ENCODE assay signal across 27 mouse cellular contexts in genomic region chr8:127829659-127830058, GRCm38 (mm10).
DNase-seq lines count a peak whose midpoint lies in the region; ATAC-seq and TF ChIP-seq lines count a peak whose summit lies in the region.
"Had no signal": no experiment of that assay in that cellular context is flagged by ENCODE, and none has a peak within 500 bp of the region (broad histone marks: within the 10 kb centered on the region; RNA-seq: fewer than 3 reads in every experiment).

No protein-coding gene starts in this region.

- TF ChIP-seq EP300 in CH12.LX (IDR thresholded peaks at IDR 0.05; ENCODE audit: low read length), result peak; percentile 60; the same call in 1 of the 2 replicates

- H3K9me3 ChIP-seq in CH12.LX (replicated peaks; ENCODE audit: low read length), result no peaks in the 10 kb centered on the region
- no peaks in the 10 kb centered on the region for H3K9me3 ChIP-seq in forebrain, embryonic 10.5 days
- no peaks in the 10 kb centered on the region for H3K9me3 ChIP-seq in forebrain, embryonic 11.5 days (ENCODE audit: control insufficient read depth, low read length)
- H3K9me3 ChIP-seq: embryonic facial prominence, embryonic 10.5 days; embryonic facial prominence, embryonic 13.5 days; heart, embryonic 12.5 days; heart, embryonic 15.5 days; hindbrain, embryonic 10.5 days; hindbrain, embryonic 13.5 days; intestine, embryonic 15.5 days had no signal

- no peak for TF ChIP-seq POLR2A in CH12.LX (IDR thresholded peaks at IDR 0.05; ENCODE audit: low read depth, low read length)

- H3K36me3 ChIP-seq in CH12.LX (replicated peaks in 1 of 2; ENCODE audit: control insufficient read depth in 1 of 2, insufficient read depth in 1 of 2, low read length in 1 of 2), result no peaks in the 10 kb centered on the region
- H3K36me3 ChIP-seq in splenic B cell, adult 2 months (ENCODE audit: control insufficient read depth, insufficient read depth, low read length, poor library complexity, severe bottlenecking), result no peaks in the 10 kb centered on the region
- no peaks in the 10 kb centered on the region for H3K36me3 ChIP-seq in forebrain, embryonic 10.5 days (replicated peaks)
- H3K36me3 ChIP-seq in forebrain, embryonic 11.5 days (ENCODE audit: control insufficient read depth, insufficient read depth, low read length), result no peaks in the 10 kb centered on the region
- H3K36me3 ChIP-seq: embryonic facial prominence, embryonic 10.5 days; embryonic facial prominence, embryonic 13.5 days; heart, embryonic 12.5 days; heart, embryonic 15.5 days; hindbrain, embryonic 10.5 days; hindbrain, embryonic 13.5 days; intestine, embryonic 15.5 days had no signal

- 92% methylated on average over 1 of the region's 1 CpGs for WGBS in forebrain, embryonic 10.5 days
- WGBS in forebrain, embryonic 11.5 days, result 80% methylated on average over 1 of the region's 1 CpGs

- TF ChIP-seq RAD21 in CH12.LX (IDR thresholded peaks at IDR 0.05; ENCODE audit: low read depth, low read length), result no peak

- peak; percentile 41 for DNase-seq in CH12.LX (ENCODE audit: extremely low read depth)
- DNase-seq in splenic B cell, adult 2 months (ENCODE audit: low read depth, low spot score), result peak; percentile 21
- DNase-seq in forebrain, embryonic 10.5 days (ENCODE audit: extremely low spot score, low spot score), result no peak
- DNase-seq in right cerebral cortex, postnatal 14 days, result no peak
- no peak for DNase-seq in forebrain, embryonic 11.5 days (ENCODE audit: low spot score)
- DNase-seq: adrenal gland, adult 2 months; adrenal gland, postnatal 14 days; B cell, adult 2 months; cerebellum, adult 18-20 months; cerebellum, adult 9-10 months; cerebellum, postnatal 14 days; forebrain, postnatal 0 days; heart, adult 18-20 months; heart, postnatal 10 days; heart, postnatal 36 days had no signal

- no peaks in the 10 kb centered on the region for H3K79me2 ChIP-seq in CH12.LX (replicated peaks; ENCODE audit: control insufficient read depth, extremely low read depth, insufficient read depth, poor library complexity, severe bottlenecking)

- no peak overlapping the region for H3K4me2 ChIP-seq in CH12.LX (ENCODE audit: insufficient read depth, low read depth, poor library complexity, severe bottlenecking)
- no peak overlapping the region for H3K4me2 ChIP-seq in forebrain, embryonic 11.5 days (ENCODE audit: low read depth, low read length, severe bottlenecking)
- H3K4me2 ChIP-seq: embryonic facial prominence, embryonic 13.5 days; heart, embryonic 12.5 days; heart, embryonic 15.5 days; hindbrain, embryonic 13.5 days; intestine, embryonic 15.5 days had no signal

- no peak overlapping the region for H3K9ac ChIP-seq in CH12.LX (ENCODE audit: insufficient read depth, low read depth)
- H3K9ac ChIP-seq in forebrain, embryonic 11.5 days (ENCODE audit: low read length), result no peak overlapping the region
- H3K9ac ChIP-seq: embryonic facial prominence, embryonic 13.5 days; forebrain, postnatal 0 days; heart, embryonic 12.5 days; heart, embryonic 15.5 days; hindbrain, embryonic 13.5 days; intestine, embryonic 15.5 days had no signal

- 0 out of 2 replicates have a peak, but pooled peaks have one; percentile 22 for ATAC-seq in common myeloid progenitor, adult 5-6 weeks (replicated peaks; ENCODE audit: low read depth, poor library complexity, severe bottlenecking)
- ATAC-seq in megakaryocyte, adult 5-6 weeks (ENCODE audit: poor library complexity, severe bottlenecking), result peak; percentile 80
- ATAC-seq in forebrain, embryonic 11.5 days (replicated peaks; ENCODE audit: low FRiP score), result no peak
- ATAC-seq: forebrain, embryonic 14.5 days; forebrain, postnatal 0 days; hindbrain, embryonic 16.5 days; intestine, embryonic 15.5 days had no signal

- H3K27ac ChIP-seq in CH12.LX (ENCODE audit: insufficient read depth, low read depth), result no peak overlapping the region
- no peak overlapping the region for H3K27ac ChIP-seq in forebrain, embryonic 10.5 days
- no peak overlapping the region for H3K27ac ChIP-seq in forebrain, embryonic 11.5 days (ENCODE audit: low read depth, low read length)
- H3K27ac ChIP-seq: embryonic facial prominence, embryonic 10.5 days; embryonic facial prominence, embryonic 13.5 days; heart, embryonic 15.5 days; hindbrain, embryonic 10.5 days; hindbrain, embryonic 13.5 days; intestine, embryonic 15.5 days had no signal

- no peak overlapping the region for H3K4me3 ChIP-seq in CH12.LX (replicated peaks in 1 of 3; ENCODE audit: low read depth in 2 of 3, low read length in 2 of 3, poor library complexity in 1 of 3)
- H3K4me3 ChIP-seq in forebrain, embryonic 10.5 days, result no peak overlapping the region
- no peak overlapping the region for H3K4me3 ChIP-seq in forebrain, embryonic 11.5 days (ENCODE audit: low read depth, low read length)
- H3K4me3 ChIP-seq: embryonic facial prominence, embryonic 10.5 days; embryonic facial prominence, embryonic 13.5 days; erythroblast, embryonic 14.5 days; heart, embryonic 12.5 days; heart, embryonic 15.5 days; hindbrain, embryonic 10.5 days; hindbrain, embryonic 13.5 days; intestine, embryonic 15.5 days had no signal

- dilution Hi-C loops in CH12.LX (cut with MboI; ENCODE audit: extremely low pct_ligation_motif_present, extremely low pct_unique_long_range_greater_than_20kb, low sequenced_read_pairs), result no loop called here

- H3K27me3 ChIP-seq in CH12.LX (replicated peaks), result no peaks in the 10 kb centered on the region
- no peaks in the 10 kb centered on the region; the same call in 1 of the 2 replicates for H3K27me3 ChIP-seq in splenic B cell, adult 2 months (ENCODE audit: control insufficient read depth, insufficient read depth, low read length, poor library complexity, severe bottlenecking)
- no peaks in the 10 kb centered on the region for H3K27me3 ChIP-seq in forebrain, embryonic 10.5 days (ENCODE audit: poor library complexity, severe bottlenecking)
- no peaks in the 10 kb centered on the region for H3K27me3 ChIP-seq in forebrain, embryonic 11.5 days (ENCODE audit: control insufficient read depth, insufficient read depth, low read length)
- H3K27me3 ChIP-seq: embryonic facial prominence, embryonic 13.5 days; heart, embryonic 12.5 days; heart, embryonic 15.5 days; hindbrain, embryonic 13.5 days; intestine, embryonic 15.5 days had no signal

- in situ Hi-C loops in CH12.LX (cut with MboI; ENCODE audit: low pct_ligation_motif_present, low pct_unique_long_range_greater_than_20kb, low sequenced_read_pairs), result loop anchor here (10.0 kb wide), 1 partner anchor 665 kb away; no protein-coding TSS in a partner anchor

- TF ChIP-seq CTCF in CH12.LX (conservative IDR thresholded peaks at IDR 0.05 in 1 of 2, IDR thresholded peaks at IDR 0.05 in 1 of 2; ENCODE audit: low read depth in 2 of 2, low read length in 2 of 2), result no peak

- H3K4me1 ChIP-seq in CH12.LX (ENCODE audit: control insufficient read depth in 1 of 2, insufficient read depth in 2 of 2), result peaks cover 9 to 23% of the 10 kb centered on the region in 2 experiments; a peak in 3 of 4 replicates
- H3K4me1 ChIP-seq in forebrain, embryonic 10.5 days, result no peaks in the 10 kb centered on the region
- no peaks in the 10 kb centered on the region for H3K4me1 ChIP-seq in forebrain, embryonic 11.5 days (replicated peaks; ENCODE audit: control insufficient read depth, insufficient read depth, low read length)
- H3K4me1 ChIP-seq: embryonic facial prominence, embryonic 10.5 days; heart, embryonic 12.5 days; heart, embryonic 15.5 days; hindbrain, embryonic 10.5 days; hindbrain, embryonic 13.5 days; intestine, embryonic 15.5 days had no signal

TF ChIP-seq in CH12.LX, 34 proteins besides CTCF, POLR2A, EP300 and RAD21 (continues in another document):
- TF ChIP-seq SMC3 (IDR thresholded peaks at IDR 0.05; ENCODE audit: low read depth, low read length), result no peak
- TF ChIP-seq TCF12 (IDR thresholded peaks at IDR 0.05; ENCODE audit: low read depth, low read length), result no peak
- TF ChIP-seq ZKSCAN1 (IDR thresholded peaks at IDR 0.05; ENCODE audit: borderline replicate concordance, low read depth, low read length), result no peak
- TF ChIP-seq MAFK (IDR thresholded peaks at IDR 0.05; ENCODE audit: insufficient replicate concordance, low read length), result no peak
- 0 out of 2 replicates have a peak, but pooled peaks have one; percentile 15 for TF ChIP-seq JUN (IDR thresholded peaks at IDR 0.05; ENCODE audit: insufficient read depth, low read depth, low read length)
- no peak for TF ChIP-seq MAZ (IDR thresholded peaks at IDR 0.05; ENCODE audit: low read depth, low read length)
- no peak for TF ChIP-seq POLR2AphosphoS2 (IDR thresholded peaks at IDR 0.05; ENCODE audit: low read depth, low read length)
- TF ChIP-seq E2F4 (IDR thresholded peaks at IDR 0.05; ENCODE audit: insufficient replicate concordance, low read depth, low read length), result no peak
- TF ChIP-seq ZC3H11A (IDR thresholded peaks at IDR 0.05; ENCODE audit: low read depth, low read length), result no peak
- TF ChIP-seq ELF1 (IDR thresholded peaks at IDR 0.05; ENCODE audit: low read depth, low read length), result no peak
- no peak for TF ChIP-seq KAT2A (IDR thresholded peaks at IDR 0.05; ENCODE audit: insufficient replicate concordance, low read length)
- TF ChIP-seq RCOR1 (conservative IDR thresholded peaks at IDR 0.05; ENCODE audit: low read depth, low read length), result no peak
- TF ChIP-seq USF1 (IDR thresholded peaks at IDR 0.05; ENCODE audit: low read depth, low read length), result peak; percentile 53
- TF ChIP-seq TBP (conservative IDR thresholded peaks at IDR 0.05; ENCODE audit: low read depth, low read length), result no peak
- TF ChIP-seq PAX5 (IDR thresholded peaks at IDR 0.05; ENCODE audit: low read length), result no peak
- no peak for TF ChIP-seq IRF4 (IDR thresholded peaks at IDR 0.05; ENCODE audit: low read depth, low read length)
- no peak for TF ChIP-seq SIN3A (IDR thresholded peaks at IDR 0.05; ENCODE audit: low read length)
- no peak for TF ChIP-seq MXI1 (IDR thresholded peaks at IDR 0.05; ENCODE audit: low read depth, low read length)
- TF ChIP-seq NRF1 (IDR thresholded peaks at IDR 0.05; ENCODE audit: low read depth, low read length), result no peak
- no peak for TF ChIP-seq GABPA (IDR thresholded peaks at IDR 0.05; ENCODE audit: insufficient replicate concordance, low read depth, low read length)
- TF ChIP-seq ETS1 (conservative IDR thresholded peaks at IDR 0.05; ENCODE audit: low read depth, low read length), result peak; percentile 48; the same call in 1 of the 2 replicates
- peak; percentile 71 for TF ChIP-seq BHLHE40 (IDR thresholded peaks at IDR 0.05; ENCODE audit: low read depth, low read length)
- no peak for TF ChIP-seq JUND (conservative IDR thresholded peaks at IDR 0.05; ENCODE audit: low read depth, low read length)
- TF ChIP-seq MAX (IDR thresholded peaks at IDR 0.05; ENCODE audit: low read length), result no peak; the same call in 1 of the 2 replicates
- TF ChIP-seq UBTF (IDR thresholded peaks at IDR 0.05; ENCODE audit: low read depth, low read length), result no peak
- TF ChIP-seq CHD1 (IDR thresholded peaks at IDR 0.05; ENCODE audit: low read depth, low read length), result no peak
- TF ChIP-seq HCFC1 (IDR thresholded peaks at IDR 0.05; ENCODE audit: low read depth, low read length), result no peak
- no peak for TF ChIP-seq ZMIZ1 (IDR thresholded peaks at IDR 0.05; ENCODE audit: low read depth, low read length)

Comparison
In these comparisons a context has a peak if more than half of its experiments do, and no peak if none do; other contexts are left out.
1. DNase-seq: peak in CH12.LX (single experiment) and splenic B cell, adult 2 months (single experiment); none in forebrain, embryonic 10.5 days (single experiment), right cerebral cortex, postnatal 14 days (single experiment) and forebrain, embryonic 11.5 days (single experiment).